Mouse (Mus musculus) bone marrow macrophage, adult 2 months (primary cell): ENCODE measurements around the gene Ncapd3.

Experiments
- CTCF ChIP-seq: IDR thresholded peaks from 2 replicates; pipeline ENCODE4 v1.5.1; 2012; ENCODE audit warnings: low read depth, mild to moderate bottlenecking, low read length, moderate library complexity
- POLR2A ChIP-seq: IDR thresholded peaks from 2 replicates; pipeline ENCODE4 v1.6.1; 2012; ENCODE audit warnings: mild to moderate bottlenecking, low read depth, low read length, borderline replicate concordance

GRCm38 (mm10) chr9:27005933-27006332 lies 24.0 kb upstream of the Ncapd3 start:
- TF ChIP-seq CTCF (no peak), POLR2A (no peak)
